Mouse (Mus musculus) kidney, postnatal 36 days (tissue): ENCODE measurements at regions not wholly inside any gene's neighbourhood (a gene's known extent, or its start where the extent isn't known, plus 50 kb on each side); places are given as distances from the start of the nearest gene placed in this dataset.
A peak's percentile ranks its signal among the peaks of the same experiment; 100 is the strongest.

ENCODE experiments used
- DNase-seq, 2 experiments: peaks; one replicate each; pipeline ENCODE4 v3.0.0; 2021 to 2022; ENCODE audit warnings: mixed read lengths in 2 of 2

DNA sequence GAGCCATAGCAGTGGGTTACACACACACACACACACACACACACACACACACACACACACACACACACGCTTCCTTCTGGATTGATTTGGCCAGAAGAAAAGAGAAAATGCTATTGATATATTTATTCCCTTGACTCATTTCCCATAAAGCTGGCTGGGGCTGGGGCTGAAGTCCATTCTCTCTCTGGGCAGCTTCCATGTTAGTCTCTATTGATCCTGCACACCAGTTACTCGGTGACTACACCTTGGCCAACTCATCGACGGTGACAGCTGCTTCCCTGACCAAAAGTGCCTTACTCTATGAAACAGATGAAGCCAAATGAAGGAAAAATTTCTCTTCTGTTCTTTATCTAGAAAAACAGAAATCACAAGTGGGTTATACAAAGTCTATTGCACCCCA lies 82.1 kb downstream of the Snx18 start:
- DNase-seq = no peak

GRCm38 (mm10) chr13:113534664-113535455 lies 83.5 kb downstream of the Snx18 start:
- DNase-seq = peak; percentile 26 to 37

GRCm38 (mm10) chr13:113533884-113534445 lies 84.4 kb downstream of the Snx18 start:
- no peak for DNase-seq

- DNase-seq = no peak
Measured at GRCm38 (mm10) chr13:113526997-113527396, 91.4 kb downstream of the Snx18 start.

DNA sequence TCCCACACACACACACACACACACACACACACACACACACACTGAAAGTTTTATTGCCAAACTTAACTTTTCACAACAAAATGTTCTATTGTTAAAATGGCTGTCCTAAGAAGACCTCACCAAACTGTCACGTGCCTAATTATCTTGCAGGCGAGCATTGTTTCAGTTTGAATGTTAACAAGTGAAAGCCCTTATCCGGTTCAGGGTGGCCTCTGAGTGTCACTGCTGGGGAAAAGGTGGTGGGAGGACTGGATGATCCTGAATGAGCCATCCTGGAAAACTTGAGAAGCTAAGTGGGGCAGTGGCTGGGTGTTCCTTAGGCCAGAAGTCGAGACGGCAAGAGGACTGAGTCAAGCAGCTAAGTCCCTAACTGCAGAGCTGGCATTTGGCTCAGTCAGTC lies 94.9 kb downstream of the Snx18 start:
- no peak for DNase-seq

GRCm38 (mm10) chr13:113518144-113518543 lies 100.2 kb downstream of the Snx18 start:
- peak; percentile 63 to 69 for DNase-seq

- DNase-seq = no peak
Measured at GRCm38 (mm10) chr13:113516102-113516501, 102.3 kb downstream of the Snx18 start.

GRCm38 (mm10) chr13:113515162-113515600 lies 103.2 kb downstream of the Snx18 start:
- DNase-seq = peak in 1 of 2 experiments; percentile 26

DNA sequence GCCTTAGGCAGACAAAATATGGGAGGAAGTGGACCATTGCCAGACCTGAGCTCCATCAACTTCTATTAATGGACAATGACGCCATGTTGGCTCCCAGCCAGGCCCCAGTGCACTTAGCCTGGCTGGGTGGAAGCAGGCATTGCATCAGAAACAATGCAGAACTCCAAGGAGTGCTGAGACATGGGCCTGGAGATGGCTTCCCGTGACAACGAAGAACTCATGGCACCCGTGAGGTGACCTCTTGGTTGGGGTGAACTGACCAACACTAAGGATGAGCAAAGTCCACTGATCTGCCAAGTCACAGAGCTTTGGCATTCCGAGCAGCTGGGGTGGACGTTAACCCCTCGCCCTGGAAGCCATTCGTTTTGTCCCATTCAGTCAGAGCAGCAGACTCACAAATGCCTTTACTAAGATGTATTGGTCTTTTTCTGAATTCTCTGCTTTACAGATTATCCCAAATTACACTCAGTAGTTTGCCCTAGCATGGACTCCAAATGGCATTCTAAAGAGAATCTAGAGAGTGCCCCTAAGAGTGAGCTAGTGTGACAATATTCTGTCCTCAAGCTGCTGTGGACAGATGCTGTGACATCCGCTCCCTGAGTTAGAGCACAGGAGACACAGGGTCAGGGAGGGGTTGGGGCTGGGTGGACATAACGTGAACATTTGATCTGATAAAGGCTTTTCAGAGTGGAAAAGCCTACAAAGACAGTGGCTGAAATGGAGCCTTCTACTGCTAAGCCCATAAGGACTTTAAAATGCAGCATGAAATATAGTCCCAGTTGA lies 108.8 kb downstream of the Snx18 start:
- peak; percentile 83 to 88 for DNase-seq

GRCm38 (mm10) chr13:113508124-113508728 lies 110.1 kb downstream of the Snx18 start:
- no peak for DNase-seq

DNA sequence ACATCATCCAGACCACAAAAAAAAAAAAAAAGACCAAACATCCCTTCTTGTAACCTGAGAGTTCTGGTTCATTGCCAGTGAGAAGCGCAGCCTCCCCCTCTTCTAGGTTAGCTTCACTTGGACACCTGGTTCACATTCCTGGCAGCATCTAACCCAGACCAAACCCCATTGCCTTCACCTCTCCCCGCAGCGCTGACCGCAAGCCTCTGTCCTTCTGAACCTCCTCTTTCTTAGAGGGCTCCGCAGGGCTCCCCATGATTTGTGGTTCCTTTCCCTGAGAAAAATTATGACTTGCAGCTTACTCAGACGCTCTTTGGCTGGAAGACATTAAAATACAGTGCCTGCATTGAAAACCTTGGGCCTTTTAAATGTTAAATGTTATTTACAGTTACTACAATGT lies 115.8 kb downstream of the Snx18 start:
- no peak for DNase-seq

DNA sequence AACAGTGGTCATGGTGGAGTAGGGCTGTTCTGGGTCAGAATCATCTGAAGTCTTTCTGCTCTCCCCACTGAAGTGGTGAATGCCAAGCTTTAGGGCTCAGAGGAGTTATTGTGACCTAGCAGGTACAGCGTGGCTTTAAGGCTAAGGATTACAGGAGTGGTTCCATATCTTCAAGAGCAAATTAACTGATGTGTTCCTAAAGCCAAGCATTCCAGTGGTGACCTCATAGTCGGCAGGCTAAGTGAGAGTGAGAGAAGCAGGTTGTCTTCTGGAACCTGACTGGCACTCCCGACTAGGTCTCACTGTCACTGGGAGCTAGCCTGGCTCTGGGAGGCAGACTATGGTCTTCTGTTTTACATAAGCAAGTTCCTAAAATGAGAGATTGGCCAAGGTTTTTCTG lies 116.3 kb downstream of the Snx18 start:
- DNase-seq = no peak

- no peak for DNase-seq
Measured at GRCm38 (mm10) chr13:113500373-113500990, 117.9 kb downstream of the Snx18 start.

DNA sequence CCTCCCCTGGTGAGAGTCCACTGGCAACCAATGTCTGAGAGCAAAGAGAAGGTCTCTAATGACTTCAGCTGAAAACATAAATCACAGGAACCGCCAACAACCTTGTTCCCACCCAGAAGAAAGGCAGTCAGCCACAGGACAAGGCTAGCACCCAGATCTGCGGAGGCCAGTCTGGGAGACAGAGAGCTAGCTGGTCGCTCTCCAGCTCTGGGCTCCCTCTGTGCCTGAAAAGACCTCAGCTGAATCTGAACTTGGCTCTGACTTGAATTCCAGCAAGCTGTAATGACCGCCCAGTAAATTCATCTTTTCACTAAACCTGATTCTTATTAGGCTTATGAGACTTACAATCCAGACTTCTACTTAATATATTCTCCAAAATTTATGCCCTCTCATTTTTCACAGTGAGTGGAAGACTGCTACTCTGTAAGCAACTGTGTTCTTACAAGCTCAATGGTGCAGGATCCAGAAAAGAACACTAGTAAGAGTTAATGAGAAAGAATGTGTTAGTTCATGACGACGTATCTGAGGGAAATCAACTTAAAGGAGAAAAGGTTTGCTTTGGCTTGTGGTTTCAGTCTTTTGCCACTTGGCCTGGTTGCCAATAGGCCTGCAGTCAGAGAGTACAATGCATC lies 119.2 kb downstream of the Snx18 start:
- peak in 1 of 2 experiments; percentile 11 for DNase-seq

DNA sequence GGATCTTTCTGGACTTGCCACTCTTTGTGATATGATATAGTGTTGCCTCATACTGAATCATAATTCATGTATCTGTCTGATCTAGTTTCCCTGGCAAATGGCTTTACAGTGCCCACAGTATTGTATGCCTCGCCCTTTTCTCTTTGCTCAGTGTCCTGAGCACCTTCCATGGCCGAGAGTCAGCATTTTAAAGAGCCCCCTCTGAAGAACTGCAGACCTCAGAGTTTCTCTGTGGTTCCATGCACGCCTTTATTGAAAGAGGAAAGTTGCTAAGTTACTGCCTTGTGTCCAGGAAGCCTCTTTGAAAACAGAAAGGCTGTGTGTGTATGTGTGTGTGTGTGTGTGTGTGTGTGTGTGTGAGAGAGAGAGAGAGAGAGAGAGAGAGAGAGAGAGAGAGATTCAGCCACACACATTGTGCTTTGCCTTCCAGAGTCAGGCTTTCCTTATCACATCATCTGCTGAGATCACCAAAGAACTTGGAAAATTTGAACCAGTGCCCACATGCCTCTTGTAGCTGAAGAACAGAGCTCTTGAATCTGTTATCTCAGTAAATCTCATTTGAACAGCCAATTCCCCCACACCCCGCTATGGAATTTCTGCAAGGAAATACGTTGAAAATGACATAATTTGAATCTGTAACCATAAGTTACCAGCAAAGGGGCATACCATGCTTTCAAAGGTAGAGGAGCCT lies 122.6 kb downstream of the Snx18 start:
- peak in 1 of 2 experiments; percentile 43 for DNase-seq

DNA sequence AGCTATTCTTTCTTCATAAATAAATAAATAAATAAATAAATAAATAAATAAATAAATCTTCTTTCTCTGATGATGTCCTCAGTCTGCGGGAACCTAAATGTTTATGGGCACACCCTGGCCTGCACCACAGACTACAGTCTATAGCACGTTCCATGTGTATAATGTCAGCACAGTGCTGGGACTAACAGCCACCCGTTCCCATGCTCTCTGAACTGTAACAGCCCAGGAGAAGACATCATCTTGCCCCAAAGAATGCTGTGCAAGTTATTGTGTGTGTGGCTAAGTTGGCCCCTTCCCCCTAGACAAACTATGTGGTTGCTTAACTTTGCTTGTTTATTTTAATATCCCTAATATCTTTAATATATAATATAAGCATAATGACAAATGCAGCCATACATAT lies 123.2 kb downstream of the Snx18 start:
- DNase-seq = no peak

DNA sequence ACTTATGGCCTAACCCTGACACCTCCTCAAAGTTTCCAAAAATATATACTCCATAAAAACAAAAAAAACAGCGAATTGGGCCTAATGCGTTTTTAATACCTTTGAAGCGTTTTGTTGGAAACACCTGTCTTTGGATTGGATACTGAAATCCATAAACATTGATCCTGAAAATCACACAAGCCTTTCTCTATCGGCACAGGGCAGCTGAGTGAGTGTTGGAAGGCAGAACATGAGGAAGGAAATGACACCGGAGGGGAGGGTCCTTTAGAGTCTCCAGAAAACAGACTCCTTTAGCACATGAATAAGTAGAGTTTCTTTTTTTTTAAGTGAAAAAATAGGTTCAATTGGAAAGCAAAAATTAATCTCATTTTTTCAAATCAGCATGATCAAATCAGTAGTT lies 123.7 kb downstream of the Snx18 start:
- no peak for DNase-seq

DNA sequence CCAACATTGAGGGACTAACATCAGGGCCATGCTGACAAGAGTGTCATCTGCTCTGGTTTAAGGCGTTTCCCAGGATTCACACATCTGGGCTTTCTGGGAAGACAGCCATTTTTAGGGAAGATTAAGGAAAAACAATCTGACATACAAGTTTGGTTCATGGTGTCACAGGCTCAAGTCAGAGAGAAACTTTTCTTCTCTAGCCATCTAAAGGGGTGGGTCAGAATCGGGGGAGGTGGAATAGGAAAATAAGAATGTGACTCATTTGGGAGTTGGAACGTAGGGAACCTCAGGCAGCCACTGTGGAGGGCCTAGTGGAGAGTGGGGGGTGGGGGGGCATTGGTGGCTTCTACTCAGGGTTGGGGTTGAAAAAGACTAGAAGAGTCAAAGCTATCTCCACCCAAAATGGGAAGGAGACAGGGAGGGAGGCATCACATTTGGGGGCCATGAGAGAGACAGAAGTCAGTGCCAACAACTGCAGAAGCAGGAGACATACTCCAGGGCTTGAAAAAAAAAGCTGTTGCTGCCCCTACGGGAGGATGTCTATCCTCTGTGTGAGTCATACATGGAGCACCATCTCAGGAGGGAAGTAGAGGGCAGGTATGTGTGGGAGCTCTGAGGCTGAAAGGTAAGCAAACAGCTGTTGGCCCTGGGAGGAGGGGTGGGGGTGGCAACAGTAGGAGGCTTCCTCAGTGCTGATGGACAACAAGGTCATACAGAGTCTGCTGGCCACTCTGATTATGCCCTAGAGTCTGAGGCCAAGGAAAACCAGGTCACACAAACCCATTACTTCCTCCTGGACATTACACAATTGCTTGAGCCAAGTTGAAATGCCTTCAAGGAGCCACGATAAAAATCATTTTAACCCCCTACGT lies 128.2 kb downstream of the Snx18 start:
- DNase-seq = no peak

DNA sequence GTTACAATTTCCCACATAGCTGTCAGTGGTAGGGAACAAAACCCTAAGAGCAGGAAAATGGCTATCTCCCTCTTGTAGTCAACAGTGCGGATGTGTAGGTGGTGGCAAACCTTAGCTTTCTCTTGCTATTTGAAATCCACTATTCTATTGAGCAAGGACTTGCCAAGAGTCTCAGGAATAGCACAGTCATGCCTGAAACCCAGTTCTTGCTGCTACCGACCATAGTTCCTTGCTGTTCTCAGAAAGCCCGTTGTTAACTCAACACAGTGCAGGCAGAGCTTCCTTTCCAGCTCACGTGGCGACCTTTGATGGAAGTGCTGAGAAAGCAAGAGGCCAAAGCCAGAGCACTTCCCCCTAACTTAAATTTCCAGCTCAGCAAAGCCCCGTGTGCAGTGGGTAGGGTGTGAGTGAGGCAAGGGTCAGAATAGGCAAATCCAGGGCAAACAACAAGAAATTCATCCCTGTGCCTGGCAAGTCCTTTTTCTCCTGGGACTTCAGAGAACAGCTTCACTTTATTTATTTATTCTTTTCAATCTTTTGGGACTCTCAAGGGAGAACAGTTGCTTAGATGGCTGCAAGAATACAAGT lies 131.9 kb downstream of the Snx18 start:
- peak; percentile 20 to 26 for DNase-seq

GRCm38 (mm10) chr13:113485511-113485910 lies 132.9 kb downstream of the Snx18 start:
- no peak for DNase-seq
